Mouse (Mus musculus) ES-Bruce4 (cell line): ENCODE data around the gene Ccdc142.

Experiments
- CTCF ChIP-seq: IDR thresholded peaks from one replicate; pipeline ENCODE4 v1.8.1; 2011; ENCODE audit warnings: low read depth, low read length
- EP300 ChIP-seq: IDR thresholded peaks from 2 replicates; pipeline ENCODE4 v1.6.1; 2011; ENCODE audit warnings: low read depth, low read length; ENCODE audit not compliant: insufficient read depth
- POLR2A ChIP-seq: IDR thresholded peaks from one replicate; pipeline ENCODE4 v1.8.1; 2011; ENCODE audit warnings: low read length; ENCODE audit not compliant: insufficient read depth

DNA sequence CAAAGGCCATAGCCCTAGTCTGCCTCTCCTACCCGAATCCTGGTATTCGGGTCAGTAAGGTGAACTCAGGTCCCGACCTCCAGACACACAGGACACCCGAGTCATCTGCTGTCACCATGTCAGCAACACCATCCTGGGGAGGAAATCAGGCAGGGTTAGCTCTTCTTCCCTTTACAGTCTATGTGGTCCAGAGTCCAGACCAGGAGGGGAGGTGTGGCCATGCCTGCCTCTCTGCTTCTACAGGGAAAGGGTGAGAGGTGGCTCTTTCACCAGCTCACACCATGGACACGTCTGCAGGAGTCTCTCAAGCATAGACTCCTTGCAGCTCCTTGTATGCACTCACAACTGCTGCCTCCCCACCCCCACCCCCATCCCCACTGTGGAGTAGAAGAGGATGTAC is 52.1 kb downstream of the Ccdc142 start:
- TF ChIP-seq CTCF (no peak), POLR2A (no peak), EP300 (no peak)
